Mouse (Mus musculus) brain, embryonic 14.5 days (tissue): ENCODE data around the gene Fancf. TPM values are rescaled to one million over a fixed set of nuclear protein-coding genes. Genes with fewer than 3 reads are reported as not detected.

Experiments used
- DNase-seq: peaks from one replicate; pipeline ENCODE4 v3.0.0-alpha.2; 2011; ENCODE audit warnings: low read depth
- CTCF ChIP-seq: fragments of 200-500 bp; IDR thresholded peaks from 2 replicates; pipeline ENCODE4 v1.5.1; 2012; ENCODE audit warnings: inconsistent platforms, mild to moderate bottlenecking, moderate library complexity, borderline replicate concordance; ENCODE audit not compliant: insufficient read depth, insufficient read length; ENCODE audit errors: extremely low read depth
- POLR2A ChIP-seq: fragments of 200-500 bp; IDR thresholded peaks from 2 replicates; pipeline ENCODE4 v1.6.1; 2012; ENCODE audit warnings: mild to moderate bottlenecking, inconsistent platforms, borderline replicate concordance; ENCODE audit not compliant: poor library complexity, insufficient read depth, insufficient read length, severe bottlenecking; ENCODE audit errors: extremely low read depth
- polyA plus RNA-seq: library from polyadenylated mRNA; depleted of rRNA; stranded (reverse); fragments of >200 nt; gene quantifications from 2 replicates; pipeline ENCODE4 v1.2.3, GENCODE M21; 2012; rRNA removed

The Fancf gene
- 10.0 and 15.3 TPM in 2 replicates for polyA plus RNA-seq

- peak; percentile 98 for DNase-seq
- peak; percentile 46; the same call in 1 of the 2 replicates for TF ChIP-seq POLR2A
- TF ChIP-seq CTCF = no peak
Observed at GRCm38 (mm10) chr7:51862097-51862492, at the start of gene Fancf. Gene Fancf (minus strand): TSS chr7:51862267.

DNA sequence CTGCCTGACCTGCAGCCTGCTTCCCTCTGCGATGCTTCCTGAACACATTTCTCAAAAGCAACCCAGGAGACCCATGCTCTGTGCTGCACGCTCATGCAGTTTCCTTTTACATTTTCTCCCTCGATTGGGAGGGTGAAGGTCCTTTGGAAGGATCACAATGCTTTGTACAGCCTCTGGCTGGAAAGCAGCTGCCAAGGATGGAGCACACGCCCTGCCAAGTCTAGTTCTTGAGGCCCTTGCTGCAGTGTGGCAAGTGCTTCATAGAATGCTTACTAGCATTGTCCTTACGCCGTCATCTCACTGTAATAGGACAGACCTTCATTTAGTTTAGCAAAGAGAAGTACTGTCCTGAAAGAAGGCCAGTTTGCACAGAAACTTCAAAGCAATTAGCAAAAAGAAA lies 37.0 kb upstream of the Fancf start:
- DNase-seq = peak; percentile 65
- TF ChIP-seq POLR2A (no peak), CTCF (no peak)

- TF ChIP-seq POLR2A (no peak), CTCF (no peak)
Observed at GRCm38 (mm10) chr7:51894939-51895338, 32.9 kb upstream of the Fancf start.

GRCm38 (mm10) chr7:51894133-51894801 lies 32.2 kb upstream of the Fancf start:
- no peak for TF ChIP-seq CTCF
- no peak for TF ChIP-seq POLR2A
- DNase-seq = no peak

More at GRCm38 (mm10) chr7:51894939-51895338, 32.9 kb upstream of the Fancf start:
- peak; percentile 24 for DNase-seq

DNA sequence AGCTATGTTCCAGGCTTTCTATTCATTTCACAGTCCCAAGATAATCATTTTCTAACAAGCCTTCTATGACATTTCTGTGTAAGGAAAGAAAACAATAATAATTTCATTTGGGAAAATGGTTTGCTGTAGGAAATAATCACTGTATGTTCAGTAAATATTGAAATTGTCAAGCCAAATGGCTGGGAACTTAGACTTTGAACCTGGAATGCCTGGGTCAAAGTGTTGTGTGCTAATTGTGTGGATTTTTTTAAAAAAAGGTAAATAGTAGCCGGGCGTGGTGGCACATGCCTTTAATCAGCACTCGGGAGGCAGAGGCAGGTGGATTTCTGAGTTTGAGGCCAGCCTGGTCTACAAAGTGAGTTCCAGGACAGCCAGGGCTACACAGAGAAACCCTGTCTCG lies 30.9 kb upstream of the Fancf start:
- no peak for TF ChIP-seq POLR2A
- no peak for TF ChIP-seq CTCF
- no peak for DNase-seq

- DNase-seq = no peak
- TF ChIP-seq CTCF (no peak), POLR2A (no peak)
Observed at GRCm38 (mm10) chr7:51892224-51892965, 30.3 kb upstream of the Fancf start.

- DNase-seq = no peak
- TF ChIP-seq CTCF = no peak
- TF ChIP-seq POLR2A = no peak
Observed at GRCm38 (mm10) chr7:51889601-51890000, 27.5 kb upstream of the Fancf start.

DNA sequence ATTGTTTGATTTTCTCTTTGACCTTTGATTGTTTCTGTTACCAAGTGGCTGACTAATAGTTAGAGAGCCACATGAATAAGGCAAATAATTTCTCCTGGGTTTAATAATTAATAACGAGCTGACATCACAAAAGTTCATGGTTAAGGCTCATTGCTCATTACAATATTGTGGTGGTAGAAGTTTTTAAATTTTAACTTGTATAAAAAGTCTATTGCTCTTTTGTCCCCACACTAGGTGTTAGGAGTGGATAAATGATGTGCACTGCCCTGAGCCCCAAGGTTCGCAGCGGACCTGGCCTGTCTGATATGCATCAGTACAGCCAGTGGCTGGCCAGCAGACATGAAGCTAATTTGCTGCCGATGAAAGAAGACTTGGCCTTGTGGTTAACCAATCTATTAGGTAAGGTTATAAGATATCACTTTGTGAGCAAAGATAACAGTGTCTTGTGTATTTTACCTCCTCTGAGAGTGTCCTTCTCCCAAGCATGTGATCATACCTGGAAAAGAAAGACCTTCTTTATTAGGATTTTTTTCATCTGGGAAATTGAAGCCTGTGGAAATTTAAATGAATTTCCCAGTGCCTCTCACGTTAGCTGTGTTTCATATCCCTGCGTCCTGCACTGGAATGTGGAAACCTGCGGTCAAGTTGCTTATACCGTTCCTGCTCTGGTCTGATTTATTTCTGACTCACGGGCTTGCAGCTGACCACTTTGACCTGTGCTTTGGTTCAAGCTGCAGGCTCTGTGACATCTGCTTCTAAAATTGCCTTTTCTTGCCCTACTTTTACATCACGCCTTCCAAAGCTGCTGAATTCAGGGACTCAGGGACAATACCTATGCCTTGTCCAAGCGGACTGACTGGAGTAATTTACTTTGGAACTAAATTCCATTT lies 25.9 kb upstream of the Fancf start:
- TF ChIP-seq CTCF (no peak), POLR2A (no peak)
- DNase-seq = no peak

DNA sequence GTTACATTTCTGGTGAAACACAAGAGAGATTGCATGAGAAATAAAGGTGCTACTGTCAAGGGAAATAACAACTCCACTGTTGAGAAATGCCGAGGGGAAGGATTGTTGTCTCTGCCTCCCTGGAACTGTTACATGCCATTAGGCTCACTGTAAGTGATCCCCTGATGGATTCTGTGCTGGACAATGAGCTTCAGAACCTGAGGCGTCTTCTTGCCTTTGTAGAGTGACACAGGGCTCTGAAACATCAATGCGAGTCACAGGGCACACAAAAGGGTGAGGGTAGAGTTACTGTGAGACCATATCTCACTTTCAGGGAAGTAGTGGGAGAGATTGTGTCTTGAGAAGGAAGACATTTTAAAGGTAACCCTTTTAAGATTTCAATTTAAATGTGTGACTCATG lies 23.3 kb upstream of the Fancf start:
- no peak for DNase-seq
- TF ChIP-seq CTCF (no peak), POLR2A (no peak)

- TF ChIP-seq POLR2A (no peak), CTCF (no peak)
- DNase-seq = no peak
Observed at GRCm38 (mm10) chr7:51880121-51880520, 18.1 kb upstream of the Fancf start.

- TF ChIP-seq CTCF (no peak), POLR2A (peak; percentile 8; the same call in 1 of the 2 replicates)
- peak; percentile 92 for DNase-seq
Observed at GRCm38 (mm10) chr7:51879136-51879723, 17.2 kb upstream of the Fancf start.

GRCm38 (mm10) chr7:51878730-51879129 lies 16.7 kb upstream of the Fancf start:
- TF ChIP-seq CTCF (no peak), POLR2A (no peak)
- no peak for DNase-seq
